Mouse (Mus musculus) urinary bladder, postnatal 4 days (tissue): Measurements from ENCODE around the gene Xpo5.

ENCODE experiments used
- DNase-seq, 2 experiments: peaks; one replicate each; pipeline ENCODE4 v3.0.0; 2021 to 2022; ENCODE audit warnings: low spot score in 2 of 2

The Xpo5 gene

GRCm38 (mm10) chr17:46202421-46203071, at the start of gene Xpo5, which contains the start of gene Polh:
TSS of gene Xpo5 (plus strand) at chr17:46202782.
TSS of gene Polh (minus strand) at chr17:46202645.
- peak; percentile 93 for DNase-seq

- DNase-seq: peak; percentile 82 to 85
These were observed 49.5 kb upstream of the Xpo5 start, which contains the start of gene Mad2l1bp for GRCm38 (mm10) chr17:46152847-46153782. TSS of gene Mad2l1bp (minus strand) at chr17:46153553.

DNA sequence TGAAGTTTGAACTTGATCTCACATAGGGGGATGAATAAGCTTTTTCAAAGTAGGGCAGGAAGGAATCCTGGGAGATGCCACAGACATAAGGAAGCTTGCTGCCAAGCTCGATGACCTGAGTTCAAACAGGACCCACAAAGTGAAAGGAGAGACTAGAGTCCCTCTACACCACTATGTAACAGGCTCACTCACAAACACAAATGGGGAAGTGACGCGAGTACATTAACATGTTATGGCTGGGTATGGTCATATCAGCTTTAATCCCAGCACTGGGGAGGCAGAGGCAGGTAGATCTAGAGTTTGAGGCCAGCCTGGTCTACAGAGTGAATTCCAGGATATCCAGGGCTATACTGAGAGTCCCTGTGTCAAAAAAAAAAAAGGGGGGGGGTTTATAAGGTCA, 48.2 kb upstream of the Xpo5 start:
- no peak for DNase-seq

- no peak for DNase-seq
These were observed 45.9 kb upstream of the Xpo5 start for GRCm38 (mm10) chr17:46156680-46157079.

- no peak for DNase-seq
These were observed 45.5 kb upstream of the Xpo5 start for GRCm38 (mm10) chr17:46157131-46157530.

DNA sequence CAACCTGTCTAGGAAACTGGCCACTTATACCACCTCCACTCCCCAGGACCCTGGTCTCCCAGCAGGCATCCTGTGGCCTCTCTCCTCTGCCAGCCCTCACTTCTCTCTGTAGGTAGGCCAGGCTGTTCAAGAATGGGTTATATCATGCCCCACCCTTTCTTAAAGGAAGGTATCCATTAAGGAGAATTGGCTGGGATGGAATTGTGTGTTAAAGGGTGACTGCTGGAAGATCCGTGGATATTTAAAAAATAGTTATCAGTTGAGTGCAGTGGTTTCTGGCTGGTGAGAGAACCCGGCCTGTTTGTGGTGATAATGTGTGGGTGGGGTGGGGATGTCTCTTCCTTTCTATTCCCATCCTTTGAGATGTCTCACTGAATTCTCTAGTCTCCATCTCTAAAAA, 43.3 kb upstream of the Xpo5 start:
- DNase-seq: no peak

DNA sequence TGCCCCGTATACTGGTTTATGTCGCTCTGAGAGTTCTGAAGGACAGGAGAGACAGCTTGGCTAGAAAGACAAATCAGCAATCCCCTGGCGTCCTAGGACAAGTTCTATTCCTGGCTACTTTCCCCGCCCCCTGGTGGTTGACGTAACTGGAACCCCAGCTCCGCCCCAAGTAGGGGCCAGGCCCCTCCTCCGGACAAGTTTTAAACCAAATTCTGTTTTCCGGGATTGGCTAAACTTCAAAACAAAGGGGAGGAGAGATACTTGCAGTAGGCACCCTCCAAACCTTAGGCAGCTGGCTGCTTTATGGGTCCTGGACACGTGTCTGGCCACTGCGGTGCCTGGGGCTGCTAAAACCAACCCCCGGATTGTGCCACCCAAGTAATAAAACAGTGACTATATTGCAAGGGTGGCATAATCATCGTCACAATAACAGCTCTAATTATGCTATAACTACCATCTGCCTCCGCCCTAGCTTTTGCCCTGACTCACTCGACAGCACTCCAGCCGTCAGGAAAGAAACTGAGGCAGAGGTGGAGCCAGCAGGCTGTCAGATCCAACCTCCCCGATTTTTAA, 42.4 kb upstream of the Xpo5 start:
- peak; percentile 84 to 89 for DNase-seq

DNA sequence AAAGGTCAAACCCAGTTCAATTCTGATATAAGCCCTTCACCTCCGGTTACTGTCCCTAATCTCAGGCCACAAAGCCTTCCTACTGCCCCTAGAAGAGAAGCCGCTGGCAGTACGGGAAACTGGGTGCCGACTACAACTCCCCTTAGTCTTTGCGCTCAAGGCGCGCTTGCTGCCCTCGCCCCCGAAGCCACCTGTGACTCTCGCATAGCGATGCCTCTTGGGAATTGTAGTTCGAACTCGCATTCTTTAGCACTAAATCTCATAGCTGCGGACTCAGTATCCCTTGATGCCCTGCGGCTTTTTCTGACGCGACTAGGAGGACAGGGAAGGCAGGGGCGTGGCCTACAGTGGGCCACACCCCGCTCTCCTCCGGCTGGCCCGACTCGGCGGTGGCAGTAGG, 41.9 kb upstream of the Xpo5 start, which contains the start of gene Gtpbp2:
TSS of gene Gtpbp2 (plus strand) at position 347 of the 400 bp plus-strand sequence.
- peak; percentile 92 for DNase-seq

DNA sequence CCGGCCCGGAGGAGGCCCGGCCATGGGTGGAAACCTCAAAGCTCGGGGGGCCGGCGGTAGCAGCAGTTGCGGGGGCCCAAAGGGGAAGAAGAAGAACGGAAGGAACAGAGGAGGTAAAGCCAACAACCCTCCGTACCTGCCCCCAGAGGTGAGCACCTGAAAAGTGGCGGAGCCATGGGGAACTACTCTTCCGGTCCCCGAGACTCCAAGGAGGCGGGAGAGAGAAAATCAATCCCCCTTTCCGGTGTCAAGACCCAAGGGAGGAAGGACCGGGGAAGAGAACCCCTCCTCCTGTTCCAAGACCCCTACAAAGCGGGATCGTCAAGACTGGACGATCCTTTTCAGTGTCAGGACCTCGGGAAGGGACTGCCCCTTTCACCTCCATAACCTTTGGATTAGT, 41.4 kb upstream of the Xpo5 start:
- no peak for DNase-seq

- DNase-seq: no peak
These were observed 40.9 kb upstream of the Xpo5 start for GRCm38 (mm10) chr17:46161710-46162109.

DNA sequence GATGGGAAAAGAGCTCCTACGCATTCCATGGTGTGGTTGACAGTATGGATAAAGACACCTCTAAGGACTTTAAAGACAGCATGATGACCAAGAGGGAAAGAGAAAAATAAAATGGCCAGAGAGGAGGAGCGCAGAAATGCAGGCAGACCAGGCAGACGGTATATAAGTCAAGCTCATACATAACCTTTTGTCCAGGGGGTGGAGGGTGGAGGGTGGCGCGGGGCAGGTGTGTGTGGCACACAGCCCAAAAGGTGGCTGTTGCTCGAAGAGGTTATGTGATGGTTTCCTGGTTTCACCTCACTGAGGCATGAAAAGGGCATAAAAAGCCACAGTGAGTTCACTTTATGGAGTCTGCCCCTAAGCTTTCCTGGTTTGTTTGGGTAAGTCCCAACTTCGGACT, 40.0 kb upstream of the Xpo5 start:
- no peak for DNase-seq

DNA sequence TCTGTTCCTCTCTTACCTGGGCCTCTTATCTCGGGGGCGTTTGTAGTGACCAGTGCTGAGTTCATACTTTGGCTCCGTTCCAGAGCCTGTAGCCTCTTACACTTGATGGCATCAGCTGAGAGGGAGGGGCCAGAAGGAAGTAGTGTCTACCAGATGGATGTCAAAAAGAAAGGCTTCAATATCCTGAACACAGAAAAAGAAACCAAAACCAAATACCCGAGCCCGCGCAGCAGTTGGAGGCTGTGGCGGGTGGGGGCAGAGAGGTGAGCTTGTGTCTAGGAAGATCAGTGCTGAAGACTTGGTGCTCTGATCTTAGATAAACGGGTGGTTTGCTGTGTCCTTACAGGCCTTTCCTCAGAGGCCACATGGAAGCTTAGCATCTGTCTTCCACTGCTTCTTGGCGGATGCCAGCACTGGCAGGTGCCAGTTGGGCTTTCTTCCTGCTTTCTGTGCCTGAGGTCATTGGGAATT, 39.6 kb upstream of the Xpo5 start:
- DNase-seq: no peak

GRCm38 (mm10) chr17:46164301-46164700, 38.3 kb upstream of the Xpo5 start:
- no peak for DNase-seq

DNA sequence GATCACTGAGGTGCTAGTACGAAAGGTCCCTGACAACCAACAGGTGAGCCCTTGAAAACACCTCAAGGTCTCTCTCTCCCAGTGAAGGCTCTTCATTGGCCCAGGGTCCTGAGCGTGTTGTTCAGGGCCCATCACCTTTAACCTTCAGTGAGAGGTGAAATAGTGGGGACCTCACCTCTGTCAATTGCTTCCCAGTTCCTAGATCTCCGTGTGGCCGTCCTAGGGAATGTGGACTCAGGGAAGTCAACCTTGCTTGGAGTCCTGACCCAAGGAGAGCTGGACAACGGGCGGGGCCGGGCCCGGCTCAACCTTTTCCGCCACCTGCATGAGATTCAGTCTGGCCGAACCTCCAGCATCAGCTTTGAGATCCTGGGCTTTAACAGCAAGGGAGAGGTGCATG, 37.8 kb upstream of the Xpo5 start:
- no peak for DNase-seq

GRCm38 (mm10) chr17:46165460-46165859, 37.1 kb upstream of the Xpo5 start:
- DNase-seq: no peak

- DNase-seq: no peak
These were observed 36.3 kb upstream of the Xpo5 start for GRCm38 (mm10) chr17:46166270-46166669.

- no peak for DNase-seq
These were observed 35.6 kb upstream of the Xpo5 start for GRCm38 (mm10) chr17:46167014-46167413.

DNA sequence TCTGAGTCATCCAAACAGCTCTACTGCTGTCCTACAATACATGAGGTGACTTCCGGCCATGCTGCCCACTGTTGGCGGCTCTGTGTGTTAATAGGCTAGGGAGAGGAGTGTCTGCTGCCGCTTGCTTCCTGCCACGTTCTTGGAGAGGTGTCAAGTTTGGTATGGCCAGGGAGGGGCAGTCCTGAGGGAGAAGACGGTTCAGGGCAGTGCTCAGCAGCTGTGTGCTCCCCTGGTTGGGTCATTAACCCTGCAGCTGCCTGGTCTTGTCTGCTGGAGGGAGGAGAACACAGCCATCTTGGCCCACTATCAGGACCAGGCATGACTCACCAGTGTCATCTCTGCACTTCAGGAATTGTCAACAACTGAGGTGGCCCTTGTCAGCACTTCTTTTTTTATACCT, 34.3 kb upstream of the Xpo5 start:
- no peak for DNase-seq

DNA sequence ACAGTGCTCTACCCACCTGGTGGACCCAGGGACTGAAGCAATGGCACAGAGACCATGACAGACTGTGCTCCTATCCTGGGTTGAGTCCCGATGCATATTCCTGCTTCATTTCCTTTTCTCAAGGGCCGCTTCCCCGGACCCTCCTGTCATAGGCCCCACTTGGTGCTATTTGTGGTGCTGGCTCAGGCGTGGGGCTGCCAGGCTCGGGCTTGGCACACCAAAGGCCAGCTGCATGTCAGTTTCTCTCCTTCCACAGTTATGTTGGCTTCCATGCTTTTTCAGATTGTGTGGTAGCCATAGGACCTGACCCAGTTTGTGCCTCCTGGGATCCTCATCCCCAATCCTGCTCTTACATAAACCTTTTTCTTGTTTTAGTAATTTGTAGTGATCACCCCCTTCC, 33.8 kb upstream of the Xpo5 start:
- no peak for DNase-seq

- DNase-seq: no peak
These were observed 32.0 kb upstream of the Xpo5 start for GRCm38 (mm10) chr17:46170538-46170937.

DNA sequence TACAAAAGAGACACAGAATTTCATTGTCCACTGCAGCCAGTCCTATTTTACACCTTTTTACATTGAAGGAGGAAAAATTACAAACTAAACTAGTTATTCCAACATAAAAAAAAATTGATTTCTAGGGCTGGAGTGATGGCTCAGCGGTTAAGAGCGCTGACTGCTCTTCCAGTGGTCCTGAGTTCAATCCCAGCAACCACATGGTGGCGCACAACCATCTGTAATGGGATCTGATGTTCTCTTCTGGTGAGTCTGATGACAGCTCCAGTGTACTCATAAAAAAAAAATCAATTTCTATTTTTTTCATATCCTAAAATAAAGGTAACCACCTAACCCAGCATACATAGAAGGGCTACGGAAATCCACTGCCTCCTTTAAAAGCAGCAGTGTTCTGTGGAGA, 20.3 kb upstream of the Xpo5 start:
- DNase-seq: no peak

DNA sequence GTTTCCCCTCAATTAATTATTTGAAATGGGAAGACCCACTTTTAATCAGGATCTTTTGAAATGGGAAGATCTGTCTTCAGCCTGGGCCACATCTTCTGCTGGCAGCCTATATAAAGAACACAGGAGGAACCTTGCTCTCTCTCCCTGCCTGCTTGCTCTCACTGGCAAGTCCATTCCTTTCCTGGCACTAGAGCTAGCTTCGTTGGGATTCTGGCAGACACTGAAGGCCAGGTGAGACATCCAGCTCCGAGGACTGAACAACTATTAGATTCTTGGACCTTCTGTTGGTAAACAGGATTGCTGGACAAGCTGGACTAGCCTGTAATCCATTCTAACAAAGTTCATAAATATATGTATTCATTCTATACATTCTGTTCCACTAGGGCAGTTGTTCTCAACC, 13.8 kb upstream of the Xpo5 start:
- no peak for DNase-seq
